Mouse (Mus musculus) CD4-positive, CD25-positive, alpha-beta regulatory T cell, adult 2 months (primary cell): Measurements from ENCODE around the gene Prdx2.
A peak's percentile ranks its signal among the peaks of the same experiment; 100 is the strongest.

Source experiments
- DNase-seq: peaks from one replicate; pipeline ENCODE4 v3.0.0-alpha.2; 2012; ENCODE audit warnings: low read depth, low spot score

The Prdx2 gene

DNA sequence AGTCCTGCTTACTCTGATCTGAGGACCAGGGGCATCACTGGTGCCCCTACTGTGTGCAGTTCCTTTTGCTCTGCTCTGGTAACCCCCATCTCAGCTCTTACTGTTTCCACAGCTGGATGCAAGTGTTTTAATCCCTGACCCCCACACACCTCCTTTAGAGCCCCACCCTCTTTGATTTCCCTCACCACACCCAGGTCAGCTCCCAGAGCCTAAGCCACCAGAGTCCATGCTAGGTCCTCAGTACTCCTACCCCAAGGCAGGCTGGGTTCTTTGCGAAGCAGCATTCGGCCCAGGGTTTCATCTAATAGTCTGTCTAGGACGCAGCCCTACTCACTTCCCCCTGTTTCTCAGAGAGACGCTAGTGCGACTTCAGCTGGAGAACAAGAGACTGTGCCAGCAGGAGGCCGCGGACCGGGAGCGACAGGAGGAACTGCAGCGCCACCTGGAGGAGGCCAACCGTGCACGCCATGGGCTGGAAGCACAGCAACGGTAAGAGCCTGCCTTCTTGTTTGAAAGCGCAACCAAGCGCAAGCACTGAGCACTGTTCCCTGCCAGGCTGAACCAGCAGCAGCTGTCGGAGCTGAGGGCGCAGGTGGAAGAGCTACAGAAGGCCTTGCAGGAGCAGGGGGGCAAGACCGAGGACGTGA, 28.4 kb downstream of the Prdx2 start:
- peak; percentile 95 for DNase-seq

DNA sequence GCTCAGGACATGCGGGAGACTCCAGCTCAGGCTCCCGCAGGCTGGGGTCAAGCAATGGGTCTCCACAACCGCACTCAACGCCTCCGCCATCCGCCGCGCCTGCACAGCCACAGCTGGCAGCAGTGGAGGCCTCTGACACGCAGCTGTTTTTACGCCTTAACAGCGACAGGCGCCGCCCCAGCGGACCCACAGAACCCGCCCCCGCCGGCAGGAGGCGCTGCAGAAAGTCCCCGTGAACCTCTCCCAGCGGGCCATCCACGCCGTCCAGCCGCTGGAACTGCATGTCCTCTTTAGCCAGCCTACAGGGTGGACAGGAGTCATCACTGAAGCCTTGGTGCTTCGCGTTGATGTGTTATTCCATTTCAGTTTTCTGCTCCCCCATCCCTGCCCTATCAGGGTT, 38.3 kb downstream of the Prdx2 start:
- DNase-seq = peak; percentile 67

DNA sequence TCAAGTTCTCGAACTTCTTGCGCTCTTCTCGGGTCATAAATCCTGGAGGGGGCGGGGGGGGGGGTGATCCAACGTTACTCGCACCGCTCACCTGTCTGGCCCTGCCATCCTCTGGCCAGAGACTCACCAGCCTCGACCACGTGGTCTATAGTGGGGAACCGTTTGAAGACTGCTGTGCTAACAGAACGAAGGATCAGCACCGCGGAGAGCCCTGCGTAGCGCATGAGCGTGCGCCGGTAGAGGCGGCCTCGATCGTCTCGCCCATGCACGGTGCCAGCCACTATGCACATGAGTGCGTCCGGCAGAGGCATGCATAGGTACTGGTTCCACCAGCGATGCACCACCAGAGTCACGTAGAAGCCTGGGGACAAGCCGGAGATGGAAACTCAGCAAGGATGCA, 41.9 kb downstream of the Prdx2 start:
- DNase-seq = no peak

GRCm38 (mm10) chr8:85013230-85013840, 43.9 kb downstream of the Prdx2 start:
- peak; percentile 90 for DNase-seq

DNA sequence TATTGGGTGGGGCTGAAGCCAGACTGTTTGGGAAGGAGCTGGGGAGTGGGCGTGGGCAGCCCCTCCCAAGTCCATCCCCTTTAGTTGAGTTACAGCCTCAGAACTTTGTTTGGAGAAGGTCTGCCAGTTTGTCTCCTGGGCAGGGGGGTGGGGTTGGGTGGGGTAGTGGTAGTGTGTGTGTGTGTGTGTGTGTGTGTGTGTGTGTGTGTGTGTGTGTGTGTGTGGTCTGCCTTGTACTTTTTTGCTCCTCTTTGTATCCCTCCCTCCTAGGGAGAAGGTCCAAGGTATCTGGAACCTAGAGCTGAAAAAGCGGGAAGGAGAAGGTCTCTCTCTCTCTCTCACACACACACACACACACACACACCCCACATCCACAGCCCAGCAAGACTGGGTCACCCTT, 45.0 kb downstream of the Prdx2 start, which contains the start of gene Best2:
Best2 (minus strand) TSS at position 101 of the 400 bp plus-strand sequence.
- DNase-seq = no peak

- DNase-seq = no peak
These were observed 47.3 kb downstream of the Prdx2 start for GRCm38 (mm10) chr8:85016724-85017123.

DNA sequence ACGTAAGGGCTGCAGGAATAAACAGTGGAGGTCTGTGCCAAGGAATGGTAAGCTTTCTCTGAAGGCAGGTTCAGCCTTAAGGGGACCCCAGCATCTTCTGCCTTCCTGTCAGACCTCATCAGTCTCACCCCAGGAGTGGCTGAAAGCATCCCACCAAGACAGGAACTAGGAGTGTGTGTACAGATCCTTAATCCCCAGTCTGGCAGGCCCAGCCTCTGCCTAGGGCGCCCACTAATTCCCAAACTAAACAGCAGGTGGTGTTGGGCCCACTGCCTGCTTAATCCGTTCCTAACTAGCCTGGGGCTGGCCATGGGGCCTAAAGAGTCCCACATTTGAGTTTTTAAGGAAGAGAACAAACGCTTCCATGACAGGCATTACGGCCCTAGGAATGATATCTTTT, 47.8 kb downstream of the Prdx2 start:
- DNase-seq = no peak

DNA sequence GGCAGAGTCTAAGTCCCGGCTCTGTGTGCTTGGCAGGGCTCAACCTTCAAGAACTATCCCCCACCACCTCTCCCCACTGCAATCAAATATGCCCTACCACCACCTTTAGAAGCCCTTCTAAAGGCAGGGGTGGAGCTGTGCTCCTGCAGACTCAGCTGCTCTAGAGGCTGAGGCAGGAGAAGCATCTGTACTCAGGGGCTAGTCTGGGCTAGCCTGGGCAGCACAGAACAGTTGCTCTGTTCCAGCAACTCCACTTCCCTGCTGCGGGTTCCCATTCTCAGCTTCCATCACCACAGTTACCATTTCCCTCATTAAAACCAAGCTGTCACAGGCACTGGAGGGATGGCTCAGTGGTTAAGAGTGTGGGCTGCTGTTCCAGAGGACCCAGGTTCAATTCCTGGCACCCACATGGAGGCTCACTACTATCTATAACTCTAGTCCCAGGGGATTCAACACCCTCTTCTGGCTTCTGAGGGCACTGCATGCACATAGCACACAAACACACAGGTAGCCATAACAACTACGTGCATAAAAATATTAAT, 52.2 kb downstream of the Prdx2 start:
- no peak for DNase-seq

DNA sequence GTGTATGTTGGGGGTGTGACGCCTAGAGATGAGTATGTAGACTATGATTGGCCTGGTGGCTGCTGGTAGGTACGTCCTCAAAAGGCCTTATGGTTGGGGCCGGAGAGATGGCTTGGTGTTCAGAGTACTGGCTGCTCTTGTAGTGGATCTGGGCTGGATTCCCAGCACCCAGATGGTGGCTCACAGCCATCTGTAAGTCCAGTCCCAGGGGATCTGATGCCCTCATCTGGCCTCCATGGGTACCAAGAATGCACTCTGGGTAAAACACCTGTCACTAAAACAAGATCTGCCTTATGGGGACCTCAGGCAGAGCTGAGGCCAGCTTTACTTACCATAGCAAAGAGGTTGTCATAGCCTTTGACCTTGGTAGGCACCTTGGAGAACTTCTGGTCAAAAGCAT, 54.5 kb downstream of the Prdx2 start:
- DNase-seq = no peak
